Comparison of ENCODE assay signal across 15 mouse cellular contexts in genomic region chr17:88553473-88554087, GRCm38 (mm10). TPM values are rescaled to one million over a fixed set of nuclear protein-coding genes. Genes with fewer than 3 reads are reported as not detected.
A peak's percentile ranks its signal among the peaks of the same experiment; 100 is the strongest.
DNase-seq lines count a peak whose midpoint lies in the region; ATAC-seq and TF ChIP-seq lines count a peak whose summit lies in the region.
"Had no signal": no experiment of that assay in that cellular context is flagged by ENCODE, and none has a peak within 500 bp of the region (broad histone marks: within the 10 kb centered on the region; RNA-seq: fewer than 3 reads in every experiment).

No protein-coding gene starts in this region.

- no peaks in the 10 kb centered on the region for H3K9me3 ChIP-seq in embryonic facial prominence, embryonic 11.5 days (replicated peaks; ENCODE audit: control insufficient read depth, low read length)
- H3K9me3 ChIP-seq in stomach, postnatal 0 days (ENCODE audit: control insufficient read depth, low read length), result no peaks in the 10 kb centered on the region
- H3K9me3 ChIP-seq: forebrain, embryonic 13.5 days; G1E; neural tube, embryonic 12.5 days had no signal

- no peak for TF ChIP-seq CTCF in bone marrow macrophage, adult 2 months (IDR thresholded peaks at IDR 0.05; ENCODE audit: low read depth, low read length)
- no peak for TF ChIP-seq CTCF in stomach, postnatal 0 days (IDR thresholded peaks at IDR 0.05; ENCODE audit: low read depth)

- TF ChIP-seq POLR2A in bone marrow macrophage, adult 2 months (IDR thresholded peaks at IDR 0.05; ENCODE audit: borderline replicate concordance, low read depth, low read length), result no peak

- ATAC-seq in embryonic facial prominence, embryonic 11.5 days (replicated peaks; ENCODE audit: insufficient number of reproducible peaks, low FRiP score, low TSS enrichment, low read depth), result 0 out of 2 replicates have a peak, but pooled peaks have one; percentile 56
- ATAC-seq in stomach, postnatal 0 days (ENCODE audit: low FRiP score, low TSS enrichment), result no peak

- no peak overlapping the region for H3K4me3 ChIP-seq in bone marrow macrophage, adult 2 months (ENCODE audit: insufficient read depth, low read length)
- H3K4me3 ChIP-seq in embryonic facial prominence, embryonic 11.5 days (ENCODE audit: low read depth, low read length), result no peak overlapping the region
- H3K4me3 ChIP-seq in stomach, postnatal 0 days (ENCODE audit: low read depth, low read length), result no peak overlapping the region
- H3K4me3 ChIP-seq: forebrain, embryonic 13.5 days; neural tube, embryonic 12.5 days had no signal

- H3K4me2 ChIP-seq in embryonic facial prominence, embryonic 11.5 days (ENCODE audit: low read depth, low read length), result no peak overlapping the region
- H3K4me2 ChIP-seq in stomach, postnatal 0 days (replicated peaks; ENCODE audit: low read depth), result no peak overlapping the region
- H3K4me2 ChIP-seq: forebrain, embryonic 13.5 days; neural tube, embryonic 12.5 days had no signal

- TF ChIP-seq EP300 in stomach, postnatal 0 days (optimal IDR thresholded peaks at IDR 0.05), result no peak

- 79% methylated on average over 11 of the region's 11 CpGs for WGBS in embryonic facial prominence, embryonic 11.5 days
- 90% methylated on average over 11 of the region's 11 CpGs for WGBS in stomach, postnatal 0 days

- H3K27me3 ChIP-seq in embryonic facial prominence, embryonic 11.5 days (ENCODE audit: control insufficient read depth, insufficient read depth, low read length), result no peaks in the 10 kb centered on the region
- no peaks in the 10 kb centered on the region for H3K27me3 ChIP-seq in stomach, postnatal 0 days (ENCODE audit: control insufficient read depth, insufficient read depth, low read length)
- H3K27me3 ChIP-seq: forebrain, embryonic 13.5 days; neural tube, embryonic 12.5 days had no signal

- no peak overlapping the region for H3K9ac ChIP-seq in embryonic facial prominence, embryonic 11.5 days (replicated peaks; ENCODE audit: low read length)
- no peak overlapping the region for H3K9ac ChIP-seq in stomach, postnatal 0 days (ENCODE audit: low read length)
- H3K9ac ChIP-seq: forebrain, embryonic 13.5 days; neural tube, embryonic 12.5 days had no signal

- peak; percentile 47 for DNase-seq in kidney, adult 8-10 months
- DNase-seq in kidney, postnatal 4 days, result no peak
- no peak for DNase-seq in embryonic facial prominence, embryonic 11.5 days (ENCODE audit: low spot score)
- DNase-seq in kidney, postnatal 36 days, result peak; percentile 43 to 54
- no peak for DNase-seq in c-Kit-positive CD71-positive TER-119-positive erythroid progenitor cells, embryonic 14.5 days (ENCODE audit: low spot score)
- no peak for DNase-seq in stomach, postnatal 0 days (ENCODE audit: low spot score)
- no peak for DNase-seq in right cerebral cortex, postnatal 36 days (ENCODE audit: low spot score in 2 of 2)
- DNase-seq: adrenal gland, adult 2 months; cerebellum, adult 9-10 months; left cerebral cortex, postnatal 4 days; lung, adult 18-20 months had no signal

- H3K27ac ChIP-seq in bone marrow macrophage, adult 2 months (ENCODE audit: insufficient read depth, low read depth, low read length), result peak overlapping the region; percentile 99
- no peak overlapping the region for H3K27ac ChIP-seq in embryonic facial prominence, embryonic 11.5 days (replicated peaks; ENCODE audit: low read depth, low read length)
- no peak overlapping the region for H3K27ac ChIP-seq in stomach, postnatal 0 days (replicated peaks)
- H3K27ac ChIP-seq: forebrain, embryonic 13.5 days; neural tube, embryonic 12.5 days had no signal

- no peaks in the 10 kb centered on the region for H3K36me3 ChIP-seq in embryonic facial prominence, embryonic 11.5 days (replicated peaks; ENCODE audit: control insufficient read depth, insufficient read depth, low read depth, low read length)
- peaks cover 10% of the 10 kb centered on the region; the same call in 1 of the 2 replicates for H3K36me3 ChIP-seq in stomach, postnatal 0 days (ENCODE audit: control insufficient read depth, insufficient read depth, low read length)

- peaks cover 54% of the 10 kb centered on the region for H3K4me1 ChIP-seq in bone marrow macrophage, adult 2 months (ENCODE audit: control insufficient read depth, insufficient read depth, low read length)
- H3K4me1 ChIP-seq in embryonic facial prominence, embryonic 11.5 days (ENCODE audit: control insufficient read depth, insufficient read depth, low read length), result peaks cover 4% of the 10 kb centered on the region; the same call in 1 of the 2 replicates
- no peaks in the 10 kb centered on the region for H3K4me1 ChIP-seq in stomach, postnatal 0 days (replicated peaks; ENCODE audit: control insufficient read depth, insufficient read depth)
- H3K4me1 ChIP-seq: forebrain, embryonic 13.5 days had no signal

RNA-seq across cellular contexts. Expression of gene Ppp1r21, which starts 23.7 kb away (rescaled TPM):
- 103 and 109 TPM in 2 replicates for polyA plus RNA-seq in bone marrow macrophage, adult 2 months (2012; ENCODE audit: insufficient read depth, insufficient read length, missing spikeins)
- 25.1 and 25.4 TPM in 2 replicates for polyA plus RNA-seq in embryonic facial prominence, embryonic 11.5 days (2014; fragmentation: Nextera tagmentation; extraction: Ambion mirVana)
- 10.4 and 11.1 TPM in 2 replicates for polyA plus RNA-seq in stomach, postnatal 0 days (2015; fragmentation: Nextera tagmentation; extraction: Ambion mirVana)

RNA-seq across cellular contexts. Expression of gene Ston1, which starts 43.9 kb away (rescaled TPM):
- polyA plus RNA-seq in bone marrow macrophage, adult 2 months (2012; ENCODE audit: insufficient read depth, insufficient read length, missing spikeins), result 0.55 TPM in 2 replicates
- polyA plus RNA-seq in embryonic facial prominence, embryonic 11.5 days (2014; fragmentation: Nextera tagmentation; extraction: Ambion mirVana), result 5.1 and 6.2 TPM in 2 replicates
- polyA plus RNA-seq in stomach, postnatal 0 days (2015; fragmentation: Nextera tagmentation; extraction: Ambion mirVana), result 3.1 and 5.1 TPM in 2 replicates

Comparison
In these comparisons a context has a peak if more than half of its experiments do, and no peak if none do; other contexts are left out.
1. DNase-seq: peak in kidney, adult 8-10 months (2 of 2) and kidney, postnatal 36 days (2 of 2); none in kidney, postnatal 4 days (0 of 2), embryonic facial prominence, embryonic 11.5 days (single experiment), c-Kit-positive CD71-positive TER-119-positive erythroid progenitor cells, embryonic 14.5 days (single experiment), stomach, postnatal 0 days (single experiment) and right cerebral cortex, postnatal 36 days (0 of 2).